Mouse (Mus musculus): ENCODE measurements around the gene Gm4884. TPM values are rescaled to one million over a fixed set of nuclear protein-coding genes. Genes with fewer than 3 reads are reported as not detected.
"Not testable (repeated sequence)": the region's sequence is repeated elsewhere in the genome, so short reads cannot be mapped to it uniquely, and the experiment has no call there.

Gm4884 gene
- not detected for total RNA-seq (2021)

DNA sequence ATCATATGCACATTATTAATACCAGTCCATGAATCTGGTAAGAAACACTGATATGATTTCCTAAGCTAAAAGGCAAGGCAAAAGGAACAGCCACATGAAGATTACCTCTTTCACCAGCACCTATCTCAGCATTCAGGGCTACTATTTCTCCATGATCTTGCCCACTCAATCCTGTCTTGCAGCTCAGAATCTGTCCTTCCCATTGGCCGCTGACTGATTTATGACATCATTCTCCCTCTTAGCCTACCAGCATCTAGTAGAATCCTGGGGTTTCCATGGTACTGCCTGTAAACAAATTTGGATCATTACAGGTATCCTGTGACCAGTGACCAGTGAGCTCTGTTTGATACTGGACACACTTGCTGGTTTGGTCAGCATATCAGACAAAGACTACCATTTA lies at the start of gene Gm4884:
Gene Gm4884 (plus strand): TSS at position 301 of the 400 bp plus-strand sequence.
- DNase-seq, result not testable (repeated sequence)

DNA sequence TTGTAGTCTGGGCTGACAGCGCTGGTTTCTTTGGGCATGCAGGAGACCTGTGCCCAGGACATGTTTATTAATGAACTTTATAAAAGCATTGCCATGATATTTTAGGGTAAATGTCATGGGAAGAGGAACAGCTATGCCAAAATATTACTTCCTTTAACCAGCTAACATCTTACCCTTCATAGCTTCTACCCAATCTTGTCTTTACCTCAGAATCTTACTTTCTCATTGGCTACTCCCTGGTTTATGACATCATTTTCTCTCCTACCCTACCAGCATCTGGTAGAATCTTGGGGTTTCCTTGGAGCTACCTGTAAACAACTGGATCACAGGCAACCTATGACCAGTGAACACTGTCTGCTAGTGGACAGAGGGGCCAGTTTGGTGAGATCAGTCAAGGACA lies 45.3 kb upstream of the Gm4884 start, which contains the start of gene 4930433I11Rik:
Gene 4930433I11Rik (plus strand): TSS at position 301 of the 400 bp plus-strand sequence.
- no peak for DNase-seq

DNA sequence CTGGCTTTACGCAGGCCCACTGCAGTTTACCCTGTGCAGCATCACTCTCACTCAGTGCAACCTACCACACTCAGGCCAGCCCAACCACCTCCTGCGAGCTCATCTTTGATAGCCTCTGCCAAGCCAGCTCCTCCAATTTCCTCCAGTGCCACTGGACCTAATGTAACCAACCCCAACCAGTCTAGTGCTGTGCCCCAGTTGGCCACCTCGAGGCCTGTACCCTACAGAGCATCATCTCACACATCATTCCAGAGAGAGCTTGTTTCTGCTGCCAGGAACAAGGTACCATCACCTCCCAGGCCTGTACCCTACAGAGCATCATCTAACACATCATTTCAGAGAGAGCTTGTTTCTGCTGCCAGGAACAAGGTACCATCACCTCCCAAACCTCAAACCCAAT lies 11.5 kb downstream of the Gm4884 start:
- not testable (repeated sequence) for DNase-seq

Other genes starting within 250 kb of the Gm4884 start
- 10 to 100 TPM; 65.4 to 74.6 TPM for gene Vstm2b, start 134.4 kb upstream of the Gm4884 start, total RNA-seq (2021)
- not detected for gene 4930433I11Rik, start 45.2 kb upstream of the Gm4884 start, total RNA-seq (2021)
- gene Gm5592, start 121.1 kb downstream of the Gm4884 start, total RNA-seq (2021), result not detected

Data from layer of hippocampus, postnatal 36 days (tissue).